Comparison of ENCODE assay signal across 8 mouse cellular contexts in genomic region chr12:13269570-13270390, GRCm38 (mm10). TPM values are rescaled to one million over a fixed set of nuclear protein-coding genes. Genes with fewer than 3 reads are reported as not detected.
DNase-seq lines count a peak whose midpoint lies in the region; ATAC-seq and TF ChIP-seq lines count a peak whose summit lies in the region.

No protein-coding gene starts in this region.

- intact Hi-C loops in gastrocnemius, postnatal 14 days (cut with DNase I; ENCODE audit: low total_unique reads): no loop called here

- H3K4me1 ChIP-seq in neural tube, embryonic 11.5 days (ENCODE audit: control insufficient read depth, insufficient read depth, low read length): no peaks in the 10 kb centered on the region
- peaks cover 4% of the 10 kb centered on the region for H3K4me1 ChIP-seq in embryonic facial prominence, embryonic 12.5 days

- H3K27me3 ChIP-seq in neural tube, embryonic 11.5 days (ENCODE audit: control insufficient read depth, insufficient read depth, low read length): no peaks in the 10 kb centered on the region
- no peaks in the 10 kb centered on the region for H3K27me3 ChIP-seq in embryonic facial prominence, embryonic 12.5 days
- H3K27me3 ChIP-seq in myocyte (ENCODE audit: control insufficient read depth, insufficient read depth, insufficient read length): no peaks in the 10 kb centered on the region

- peak overlapping the region; percentile 74 for H3K9ac ChIP-seq in neural tube, embryonic 11.5 days (ENCODE audit: low read length)
- peak overlapping the region; percentile 77 for H3K9ac ChIP-seq in embryonic facial prominence, embryonic 12.5 days

- peak overlapping the region; percentile 88 for H3K4me3 ChIP-seq in neural tube, embryonic 11.5 days (ENCODE audit: low read depth, low read length)
- peak overlapping the region; percentile 89 for H3K4me3 ChIP-seq in embryonic facial prominence, embryonic 12.5 days
- H3K4me3 ChIP-seq in myocyte: peak overlapping the region; percentile 89

- 52% methylated on average over 16 of the region's 16 CpGs for WGBS in neural tube, embryonic 11.5 days
- 48% methylated on average over 16 of the region's 16 CpGs for WGBS in embryonic facial prominence, embryonic 12.5 days

- no peak for DNase-seq in neural tube, embryonic 11.5 days (ENCODE audit: low spot score)
- no peak for DNase-seq in neural tube, embryonic 10.5 days (ENCODE audit: extremely low spot score, low spot score)
- no peak for DNase-seq in retina, postnatal 1 day
- DNase-seq in gastrocnemius, postnatal 14 days: no peak
- no peak for DNase-seq in kidney, postnatal 25 days

- no peak overlapping the region for H3K27ac ChIP-seq in neural tube, embryonic 11.5 days (ENCODE audit: low read depth, low read length)
- 0 out of 2 replicates have a peak overlapping the region, but pooled peaks have one; percentile 23 for H3K27ac ChIP-seq in embryonic facial prominence, embryonic 12.5 days

- no peak for TF ChIP-seq POLR2A in myocyte (IDR thresholded peaks at IDR 0.05; ENCODE audit: insufficient read length, low read depth)

- H3K9me3 ChIP-seq in neural tube, embryonic 11.5 days (ENCODE audit: control insufficient read depth, low read length): no peaks in the 10 kb centered on the region
- no peaks in the 10 kb centered on the region for H3K9me3 ChIP-seq in embryonic facial prominence, embryonic 12.5 days

- peaks cover 22% of the 10 kb centered on the region for H3K79me2 ChIP-seq in myocyte (ENCODE audit: control insufficient read depth, insufficient read depth)

- H3ac ChIP-seq in myocyte (ENCODE audit: control insufficient read depth, insufficient read length): peak overlapping the region; percentile 21

- no peaks in the 10 kb centered on the region for H3K36me3 ChIP-seq in neural tube, embryonic 11.5 days (ENCODE audit: control insufficient read depth, insufficient read depth, low read length)
- H3K36me3 ChIP-seq in embryonic facial prominence, embryonic 12.5 days: peaks cover 5% of the 10 kb centered on the region
- peaks cover 6% of the 10 kb centered on the region for H3K36me3 ChIP-seq in myocyte (ENCODE audit: control insufficient read depth, insufficient read depth)

- 0 out of 2 replicates have a peak, but pooled peaks have one; percentile 22 for ATAC-seq in neural tube, embryonic 11.5 days (ENCODE audit: insufficient read depth, low FRiP score, low TSS enrichment)
- peak; percentile 28; the same call in 1 of the 2 replicates for ATAC-seq in embryonic facial prominence, embryonic 12.5 days (ENCODE audit: insufficient number of reproducible peaks, insufficient read depth, low FRiP score, low TSS enrichment)
- peak; percentile 4 for ATAC-seq in inflammation-experienced regulatory T-cells, adult 6 months

- peak overlapping the region; percentile 56 for H3K4me2 ChIP-seq in neural tube, embryonic 11.5 days (ENCODE audit: low read depth)
- peak overlapping the region; percentile 81 for H3K4me2 ChIP-seq in embryonic facial prominence, embryonic 12.5 days (replicated peaks)
- H3K4me2 ChIP-seq in myocyte (ENCODE audit: low read depth): peak overlapping the region; percentile 90

TF ChIP-seq in myocyte, 11 proteins besides CTCF, POLR2A, EP300 and RAD21:
- TF ChIP-seq CEBPB (IDR thresholded peaks at IDR 0.05; ENCODE audit: insufficient read depth, poor library complexity, severe bottlenecking): no peak
- TF ChIP-seq MAX (IDR thresholded peaks at IDR 0.05; ENCODE audit: low read depth): no peak
- no peak for TF ChIP-seq TCF12 (IDR thresholded peaks at IDR 0.05; ENCODE audit: insufficient read depth, poor library complexity, severe bottlenecking)
- no peak for TF ChIP-seq TCF3 (IDR thresholded peaks at IDR 0.05; ENCODE audit: insufficient read length, low read depth)
- TF ChIP-seq USF1 (IDR thresholded peaks at IDR 0.05; ENCODE audit: low read depth): no peak
- TF ChIP-seq MYOG (IDR thresholded peaks at IDR 0.05; ENCODE audit: control insufficient read depth in 1 of 3, insufficient read depth in 1 of 3, insufficient read length in 2 of 3, low read depth in 2 of 3): no peak
- TF ChIP-seq POLR2AphosphoS2 (IDR thresholded peaks at IDR 0.05; ENCODE audit: insufficient read length, low read depth): no peak
- TF ChIP-seq SRF (IDR thresholded peaks at IDR 0.05; ENCODE audit: control insufficient read depth, insufficient read length, low read depth): no peak
- TF ChIP-seq MYOD1 (IDR thresholded peaks at IDR 0.05; ENCODE audit: control insufficient read depth in 1 of 3, insufficient read length in 2 of 3, low read depth in 2 of 3): no peak
- TF ChIP-seq E2F4 (IDR thresholded peaks at IDR 0.05; ENCODE audit: insufficient read depth): no peak
- TF ChIP-seq REST (IDR thresholded peaks at IDR 0.05; ENCODE audit: insufficient read depth, insufficient read length): no peak
TF ChIP-seq in myocyte: peak in this region for 0.

RNA-seq across cellular contexts. Expression of gene Nbas, which starts 0.8 kb away (rescaled TPM):
- polyA plus RNA-seq in neural tube, embryonic 11.5 days (2014; fragmentation: Nextera tagmentation; extraction: Ambion mirVana): 19.2 and 20.3 TPM in 2 replicates
- polyA plus RNA-seq in embryonic facial prominence, embryonic 12.5 days (2016; fragmentation: Nextera tagmentation; extraction: Ambion mirVana): 15.8 and 16.3 TPM in 2 replicates
- polyA plus RNA-seq in inflammation-experienced regulatory T-cells, adult 6 months (2017; shearing (Covaris generic)): 10 to 100 TPM in 2 of 3 experiments, 1 to 10 TPM in 1; 8.6 to 21.6 (median 10.3) TPM
- 14.5 TPM for polyA plus RNA-seq in myocyte (2012; fragmentation: generic; extraction: Trizol)
- total RNA-seq in gastrocnemius, postnatal 14 days (2021): 10 to 100 TPM; 13.5 to 15.2 TPM

RNA-seq across cellular contexts. Expression of gene Ddx1, which starts 20.8 kb away (rescaled TPM):
- polyA plus RNA-seq in neural tube, embryonic 11.5 days (2014; fragmentation: Nextera tagmentation; extraction: Ambion mirVana): 209 and 215 TPM in 2 replicates
- polyA plus RNA-seq in embryonic facial prominence, embryonic 12.5 days (2016; fragmentation: Nextera tagmentation; extraction: Ambion mirVana): 152 and 155 TPM in 2 replicates
- polyA plus RNA-seq in inflammation-experienced regulatory T-cells, adult 6 months (2017; shearing (Covaris generic)): 100 to 1,000 TPM in 1 of 3 experiments, 10 to 100 TPM in 2; 80.0 to 127 (median 81.4) TPM
- polyA plus RNA-seq in myocyte (2012; fragmentation: generic; extraction: Trizol): 43.2 TPM
- total RNA-seq in gastrocnemius, postnatal 14 days (2021): 10 to 100 TPM; 96.7 to 97.1 TPM
